Mouse (Mus musculus): ENCODE measurements around the gene Olfr159. TPM values are rescaled to one million over a fixed set of nuclear protein-coding genes. Genes with fewer than 3 reads are reported as not detected.

The Olfr159 gene
- total and polyA plus RNA-seq, 2 experiments from 2014 or later: not detected

GRCm38 (mm10) chr4:43726228-43726993 lies 44.4 kb downstream of the Olfr159 start:
- Histone ChIP-seq H3K9me3 (ENCODE audit: low read length) (no peaks in the 10 kb centered on the region), H3K36me3 (ENCODE audit: insufficient read depth, low read length) (no peaks in the 10 kb centered on the region), H3K4me2 (ENCODE audit: low read depth, low read length) (no peak overlapping the region), H3K27ac (no peak overlapping the region), H3K9ac (replicated peaks; ENCODE audit: low read length) (no peak overlapping the region), H3K4me3 (ENCODE audit: low read length) (no peak overlapping the region), H3K27me3 (ENCODE audit: insufficient read depth, low read length) (no peaks in the 10 kb centered on the region), H3K4me1 (ENCODE audit: insufficient read depth, low read length) (no peaks in the 10 kb centered on the region)
- TF ChIP-seq CTCF (IDR thresholded peaks at IDR 0.05; ENCODE audit: low read depth): no peak
- no peak for ATAC-seq
- no peak for DNase-seq (ENCODE audit: low spot score)
- WGBS: 81% methylated on average over 12 of the region's 12 CpGs

GRCm38 (mm10) chr4:43724764-43725163 lies 46.0 kb downstream of the Olfr159 start:
- no peaks in the 10 kb centered on the region for H3K27me3 ChIP-seq (ENCODE audit: insufficient read depth, low read length)
- no peak overlapping the region for H3K9ac ChIP-seq (replicated peaks; ENCODE audit: low read length)
- H3K4me1 ChIP-seq (ENCODE audit: insufficient read depth, low read length): no peaks in the 10 kb centered on the region
- H3K27ac ChIP-seq: no peak overlapping the region
- H3K4me2 ChIP-seq (ENCODE audit: low read depth, low read length): no peak overlapping the region
- ATAC-seq (no peak), DNase-seq (ENCODE audit: low spot score) (peak; percentile 73)
- WGBS: 32% methylated on average over 1 of the region's 1 CpGs
- TF ChIP-seq CTCF (IDR thresholded peaks at IDR 0.05; ENCODE audit: low read depth): peak; percentile 78
- H3K9me3 ChIP-seq (ENCODE audit: low read length): no peaks in the 10 kb centered on the region
- no peaks in the 10 kb centered on the region for H3K36me3 ChIP-seq (ENCODE audit: insufficient read depth, low read length)
- H3K4me3 ChIP-seq (ENCODE audit: low read length): no peak overlapping the region

GRCm38 (mm10) chr4:43722191-43722590 lies 48.6 kb downstream of the Olfr159 start:
- H3K4me3 ChIP-seq (ENCODE audit: low read length): no peak overlapping the region
- no peaks in the 10 kb centered on the region for H3K27me3 ChIP-seq (ENCODE audit: insufficient read depth, low read length)
- H3K36me3 ChIP-seq (ENCODE audit: insufficient read depth, low read length): no peaks in the 10 kb centered on the region
- H3K9ac ChIP-seq (replicated peaks; ENCODE audit: low read length): no peak overlapping the region
- TF ChIP-seq CTCF (IDR thresholded peaks at IDR 0.05; ENCODE audit: low read depth): no peak
- no peaks in the 10 kb centered on the region for H3K4me1 ChIP-seq (ENCODE audit: insufficient read depth, low read length)
- H3K4me2 ChIP-seq (ENCODE audit: low read depth, low read length): no peak overlapping the region
- no peak for DNase-seq (ENCODE audit: low spot score)
- WGBS: 89% methylated on average over 4 of the region's 4 CpGs
- H3K9me3 ChIP-seq (ENCODE audit: low read length): no peaks in the 10 kb centered on the region
- H3K27ac ChIP-seq: no peak overlapping the region
- no peak for ATAC-seq

- no peak overlapping the region for H3K9ac ChIP-seq (replicated peaks; ENCODE audit: low read length)
- H3K27ac ChIP-seq: no peak overlapping the region
- ATAC-seq (no peak), DNase-seq (ENCODE audit: low spot score) (peak; percentile 9)
- H3K9me3 ChIP-seq (ENCODE audit: low read length): no peaks in the 10 kb centered on the region
- no peaks in the 10 kb centered on the region; the same call in 1 of the 2 replicates for H3K27me3 ChIP-seq (ENCODE audit: insufficient read depth, low read length)
- no peaks in the 10 kb centered on the region for H3K36me3 ChIP-seq (ENCODE audit: insufficient read depth, low read length)
- no peaks in the 10 kb centered on the region for H3K4me1 ChIP-seq (ENCODE audit: insufficient read depth, low read length)
- H3K4me2 ChIP-seq (ENCODE audit: low read depth, low read length): no peak overlapping the region
- WGBS: 47% methylated on average over 12 of the region's 16 CpGs
- no peak overlapping the region for H3K4me3 ChIP-seq (ENCODE audit: low read length)
- no peak for TF ChIP-seq CTCF (IDR thresholded peaks at IDR 0.05; ENCODE audit: low read depth)
Measured at GRCm38 (mm10) chr4:43720491-43721228, 50.1 kb downstream of the Olfr159 start.

Other genes with a start within 250 kb of the Olfr159 start
- 2.4 and 5.9 TPM in 2 replicates for gene Tpm2, start 247.2 kb downstream of the Olfr159 start, total RNA-seq (2014; rRNA removed)
- 7.7 and 9.4 TPM in 2 replicates for gene Tpm2, start 247.2 kb downstream of the Olfr159 start, polyA plus RNA-seq (2015; fragmentation: Nextera tagmentation; extraction: Ambion mirVana)
- 40.1 and 75.9 TPM in 2 replicates for gene Creb3, start 208.7 kb downstream of the Olfr159 start, total RNA-seq (2014; rRNA removed)
- gene Creb3, start 208.7 kb downstream of the Olfr159 start, polyA plus RNA-seq (2015; fragmentation: Nextera tagmentation; extraction: Ambion mirVana): 77.9 and 82.8 TPM in 2 replicates
- gene Tln1, start 208.3 kb downstream of the Olfr159 start, total RNA-seq (2014; rRNA removed): 43.0 and 51.0 TPM in 2 replicates
- gene Tln1, start 208.3 kb downstream of the Olfr159 start, polyA plus RNA-seq (2015; fragmentation: Nextera tagmentation; extraction: Ambion mirVana): 69.9 and 70.3 TPM in 2 replicates
- gene Rgp1, start 192.3 kb downstream of the Olfr159 start, total RNA-seq (2014; rRNA removed): 18.9 and 31.2 TPM in 2 replicates
- 11.5 and 13.5 TPM in 2 replicates for gene Rgp1, start 192.3 kb downstream of the Olfr159 start, polyA plus RNA-seq (2015; fragmentation: Nextera tagmentation; extraction: Ambion mirVana)
- gene Gba2, start 192.1 kb downstream of the Olfr159 start, total RNA-seq (2014; rRNA removed): 34.0 and 36.3 TPM in 2 replicates
- 45.4 and 47.6 TPM in 2 replicates for gene Gba2, start 192.1 kb downstream of the Olfr159 start, polyA plus RNA-seq (2015; fragmentation: Nextera tagmentation; extraction: Ambion mirVana)
- not detected in 2 replicates for gene Msmp, start 186.5 kb downstream of the Olfr159 start, total RNA-seq (2014; rRNA removed)
- 1.2 and 1.9 TPM in 2 replicates for gene Msmp, start 186.5 kb downstream of the Olfr159 start, polyA plus RNA-seq (2015; fragmentation: Nextera tagmentation; extraction: Ambion mirVana)
- 25.0 and 41.3 TPM in 2 replicates for gene Npr2, start 139.1 kb downstream of the Olfr159 start, total RNA-seq (2014; rRNA removed)
- gene Npr2, start 139.1 kb downstream of the Olfr159 start, polyA plus RNA-seq (2015; fragmentation: Nextera tagmentation; extraction: Ambion mirVana): 8.8 and 8.9 TPM in 2 replicates
- gene Spag8, start 117.4 kb downstream of the Olfr159 start, total RNA-seq (2014; rRNA removed): 6.8 and 17.0 TPM in 2 replicates
- gene Spag8, start 117.4 kb downstream of the Olfr159 start, polyA plus RNA-seq (2015; fragmentation: Nextera tagmentation; extraction: Ambion mirVana): 7.8 and 8.2 TPM in 2 replicates
- gene Hint2, start 114.5 kb downstream of the Olfr159 start, total RNA-seq (2014; rRNA removed): 86.8 and 131 TPM in 2 replicates
- gene Hint2, start 114.5 kb downstream of the Olfr159 start, polyA plus RNA-seq (2015; fragmentation: Nextera tagmentation; extraction: Ambion mirVana): 98.7 and 107 TPM in 2 replicates
- 25.3 and 31.6 TPM in 2 replicates for gene Tmem8b, start 102.0 kb downstream of the Olfr159 start, total RNA-seq (2014; rRNA removed)
- 10.3 and 11.4 TPM in 2 replicates for gene Tmem8b, start 102.0 kb downstream of the Olfr159 start, polyA plus RNA-seq (2015; fragmentation: Nextera tagmentation; extraction: Ambion mirVana)
- gene Fam221b, start 101.9 kb downstream of the Olfr159 start, total RNA-seq (2014; rRNA removed): not detected in 2 replicates
- gene Fam221b, start 101.9 kb downstream of the Olfr159 start, polyA plus RNA-seq (2015; fragmentation: Nextera tagmentation; extraction: Ambion mirVana): 1.4 and 1.6 TPM in 2 replicates
- gene Olfr70, start 70.2 kb downstream of the Olfr159 start, total RNA-seq (2014; rRNA removed): 0.36 TPM in 1 of 2 replicates, not detected in the other
- gene Olfr70, start 70.2 kb downstream of the Olfr159 start, polyA plus RNA-seq (2015; fragmentation: Nextera tagmentation; extraction: Ambion mirVana): not detected in 2 replicates
- gene Olfr71, start 60.8 kb downstream of the Olfr159 start, total RNA-seq (2014; rRNA removed): not detected in 2 replicates
- gene Olfr71, start 60.8 kb downstream of the Olfr159 start, polyA plus RNA-seq (2015; fragmentation: Nextera tagmentation; extraction: Ambion mirVana): not detected in 2 replicates
- gene Hrct1, start 43.8 kb downstream of the Olfr159 start, total RNA-seq (2014; rRNA removed): 0.73 and 1.8 TPM in 2 replicates
- gene Hrct1, start 43.8 kb downstream of the Olfr159 start, polyA plus RNA-seq (2015; fragmentation: Nextera tagmentation; extraction: Ambion mirVana): 0.70 and 0.92 TPM in 2 replicates
- gene Spaar, start 41.0 kb downstream of the Olfr159 start, total RNA-seq (2014; rRNA removed): 0.10 and 0.22 TPM in 2 replicates
- gene Spaar, start 41.0 kb downstream of the Olfr159 start, polyA plus RNA-seq (2015; fragmentation: Nextera tagmentation; extraction: Ambion mirVana): 0.08 and 0.13 TPM in 2 replicates
- gene Olfr156, start 52.9 kb upstream of the Olfr159 start, total RNA-seq (2014; rRNA removed): not detected in 2 replicates
- not detected in 2 replicates for gene Olfr156, start 52.9 kb upstream of the Olfr159 start, polyA plus RNA-seq (2015; fragmentation: Nextera tagmentation; extraction: Ambion mirVana)
- not detected in 2 replicates for gene Olfr157, start 69.2 kb upstream of the Olfr159 start, total RNA-seq (2014; rRNA removed)
- gene Olfr157, start 69.2 kb upstream of the Olfr159 start, polyA plus RNA-seq (2015; fragmentation: Nextera tagmentation; extraction: Ambion mirVana): not detected in 2 replicates
- not detected in 2 replicates for gene Olfr155, start 80.6 kb upstream of the Olfr159 start, total RNA-seq (2014; rRNA removed)
- gene Olfr155, start 80.6 kb upstream of the Olfr159 start, polyA plus RNA-seq (2015; fragmentation: Nextera tagmentation; extraction: Ambion mirVana): not detected in 2 replicates
- 4.0 and 6.1 TPM in 2 replicates for gene Reck, start 104.5 kb upstream of the Olfr159 start, total RNA-seq (2014; rRNA removed)
- 3.4 and 4.0 TPM in 2 replicates for gene Reck, start 104.5 kb upstream of the Olfr159 start, polyA plus RNA-seq (2015; fragmentation: Nextera tagmentation; extraction: Ambion mirVana)
- 24.9 and 27.8 TPM in 2 replicates for gene Glipr2, start 186.4 kb upstream of the Olfr159 start, total RNA-seq (2014; rRNA removed)
- 21.0 and 23.4 TPM in 2 replicates for gene Glipr2, start 186.4 kb upstream of the Olfr159 start, polyA plus RNA-seq (2015; fragmentation: Nextera tagmentation; extraction: Ambion mirVana)
- 0.29 TPM in 1 of 2 replicates, not detected in the other for gene Ccin, start 212.5 kb upstream of the Olfr159 start, total RNA-seq (2014; rRNA removed)
- gene Ccin, start 212.5 kb upstream of the Olfr159 start, polyA plus RNA-seq (2015; fragmentation: Nextera tagmentation; extraction: Ambion mirVana): not detected in 2 replicates
- gene Clta, start 233.4 kb upstream of the Olfr159 start, total RNA-seq (2014; rRNA removed): 366 and 404 TPM in 2 replicates
- 379 and 380 TPM in 2 replicates for gene Clta, start 233.4 kb upstream of the Olfr159 start, polyA plus RNA-seq (2015; fragmentation: Nextera tagmentation; extraction: Ambion mirVana)

Measured in hindbrain, postnatal 0 days (tissue).